Mouse (Mus musculus): ENCODE data around the gene Paqr8. TPM values are rescaled to one million over a fixed set of nuclear protein-coding genes. Genes with fewer than 3 reads are reported as not detected.

The Paqr8 gene
- polyA plus RNA-seq, 1 experiment from 2014 or later = 23.8 TPM

DNA sequence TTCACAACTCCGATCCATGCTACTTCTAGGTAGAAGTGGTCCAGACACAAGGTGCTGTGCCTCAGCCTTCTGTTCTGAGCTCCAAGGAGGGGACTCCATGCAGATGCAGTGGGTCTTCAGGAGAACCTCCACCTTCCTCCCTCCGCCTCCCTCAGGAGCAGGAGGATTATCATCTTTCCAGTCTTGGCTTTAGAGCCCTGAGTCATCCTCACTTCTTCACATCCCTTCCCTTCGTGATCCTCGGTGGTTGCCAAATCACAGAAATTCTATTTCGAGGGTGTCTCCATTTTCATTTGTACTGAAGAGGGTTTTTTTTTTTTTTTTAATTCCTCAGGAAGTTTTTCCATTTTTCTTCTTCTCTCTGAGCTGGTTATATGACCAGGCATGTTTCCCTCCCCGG lies 16.3 kb upstream of the Paqr8 start:
- 93% methylated on average over 6 of the region's 6 CpGs for WGBS
- ATAC-seq = no peak
- H3K9ac ChIP-seq (replicated peaks; ENCODE audit: low read depth, low read length) = no peak overlapping the region
- H3K4me1 ChIP-seq (replicated peaks; ENCODE audit: control insufficient read depth, insufficient read depth, low read length) = no peaks in the 10 kb centered on the region
- H3K27ac ChIP-seq (ENCODE audit: low read length) = no peak overlapping the region
- no peak overlapping the region for H3K4me2 ChIP-seq (ENCODE audit: low read length)
- no peak overlapping the region for H3K4me3 ChIP-seq (replicated peaks; ENCODE audit: low read length)
- H3K9me3 ChIP-seq (ENCODE audit: control insufficient read depth, low read length) = no peaks in the 10 kb centered on the region
- H3K27me3 ChIP-seq (replicated peaks; ENCODE audit: control insufficient read depth, insufficient read depth, low read length) = no peaks in the 10 kb centered on the region
- no peaks in the 10 kb centered on the region for H3K36me3 ChIP-seq (ENCODE audit: control insufficient read depth, insufficient read depth)

- Histone ChIP-seq H3K4me2 (ENCODE audit: low read length) (no peak overlapping the region), H3K27me3 (replicated peaks; ENCODE audit: control insufficient read depth, insufficient read depth, low read length) (no peaks in the 10 kb centered on the region), H3K36me3 (ENCODE audit: control insufficient read depth, insufficient read depth) (no peaks in the 10 kb centered on the region), H3K4me1 (replicated peaks; ENCODE audit: control insufficient read depth, insufficient read depth, low read length) (no peaks in the 10 kb centered on the region), H3K9ac (replicated peaks; ENCODE audit: low read depth, low read length) (no peak overlapping the region), H3K27ac (ENCODE audit: low read length) (no peak overlapping the region), H3K9me3 (ENCODE audit: control insufficient read depth, low read length) (no peaks in the 10 kb centered on the region), H3K4me3 (replicated peaks; ENCODE audit: low read length) (no peak overlapping the region)
- ATAC-seq = 0 out of 2 replicates have a peak, but pooled peaks have one; percentile 28
These were observed 13.1 kb upstream of the Paqr8 start for GRCm38 (mm10) chr1:20877355-20877754.

GRCm38 (mm10) chr1:20879361-20879760 lies 11.0 kb upstream of the Paqr8 start:
- WGBS = 93% methylated on average over 4 of the region's 4 CpGs
- no peaks in the 10 kb centered on the region for H3K9me3 ChIP-seq (ENCODE audit: control insufficient read depth, low read length)
- no peak overlapping the region for H3K9ac ChIP-seq (replicated peaks; ENCODE audit: low read depth, low read length)
- ATAC-seq = no peak
- H3K27me3 ChIP-seq (replicated peaks; ENCODE audit: control insufficient read depth, insufficient read depth, low read length) = no peaks in the 10 kb centered on the region
- no peak overlapping the region for H3K4me3 ChIP-seq (replicated peaks; ENCODE audit: low read length)
- H3K36me3 ChIP-seq (ENCODE audit: control insufficient read depth, insufficient read depth) = no peaks in the 10 kb centered on the region
- no peaks in the 10 kb centered on the region for H3K4me1 ChIP-seq (replicated peaks; ENCODE audit: control insufficient read depth, insufficient read depth, low read length)
- H3K27ac ChIP-seq (ENCODE audit: low read length) = no peak overlapping the region
- H3K4me2 ChIP-seq (ENCODE audit: low read length) = no peak overlapping the region

GRCm38 (mm10) chr1:20883079-20883478 lies 7.3 kb upstream of the Paqr8 start:
- no peaks in the 10 kb centered on the region for H3K9me3 ChIP-seq (ENCODE audit: control insufficient read depth, low read length)
- 93% methylated on average over 4 of the region's 4 CpGs for WGBS
- no peak overlapping the region for H3K4me2 ChIP-seq (ENCODE audit: low read length)
- H3K27me3 ChIP-seq (replicated peaks; ENCODE audit: control insufficient read depth, insufficient read depth, low read length) = no peaks in the 10 kb centered on the region
- H3K4me3 ChIP-seq (replicated peaks; ENCODE audit: low read length) = no peak overlapping the region
- H3K4me1 ChIP-seq (replicated peaks; ENCODE audit: control insufficient read depth, insufficient read depth, low read length) = no peaks in the 10 kb centered on the region
- no peak overlapping the region for H3K27ac ChIP-seq (ENCODE audit: low read length)
- no peaks in the 10 kb centered on the region for H3K36me3 ChIP-seq (ENCODE audit: control insufficient read depth, insufficient read depth)
- ATAC-seq = no peak
- no peak overlapping the region for H3K9ac ChIP-seq (replicated peaks; ENCODE audit: low read depth, low read length)

DNA sequence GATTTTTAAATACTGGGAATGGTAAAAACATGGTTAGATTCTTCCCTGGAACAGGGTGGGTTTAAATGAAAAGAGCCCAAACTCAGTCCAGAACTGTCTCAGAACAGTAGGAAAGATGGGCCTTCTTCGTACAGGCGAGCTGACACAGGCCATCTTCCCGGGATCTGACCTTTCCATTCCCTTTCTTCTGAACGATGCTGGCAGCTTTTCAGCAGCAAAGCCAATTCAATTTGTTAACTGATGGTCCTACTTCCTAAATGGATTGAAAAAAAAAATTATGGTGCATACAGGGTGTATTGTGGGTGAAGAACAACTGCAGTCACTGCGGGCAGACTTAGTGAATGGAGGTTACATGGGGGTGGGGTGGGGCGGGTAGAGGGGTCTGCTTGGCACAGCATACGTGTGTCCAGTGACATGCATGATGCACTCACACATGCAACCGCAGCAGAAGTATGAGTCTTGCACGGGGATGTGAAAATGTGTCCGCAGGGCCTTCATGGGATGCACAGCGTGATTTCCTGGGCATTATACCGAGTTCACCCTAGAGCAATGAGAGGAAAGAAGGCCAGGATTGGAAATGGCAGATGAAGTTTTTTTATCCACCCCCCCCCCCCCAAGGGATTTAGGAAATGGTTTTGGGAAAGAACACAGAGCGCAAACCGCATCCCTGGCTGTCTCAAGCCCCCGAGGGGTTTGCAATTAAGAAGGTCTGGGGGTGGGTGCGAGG lies 566 bp upstream of the Paqr8 start:
- Histone ChIP-seq H3K36me3 (ENCODE audit: control insufficient read depth, insufficient read depth) (no peaks in the 10 kb centered on the region), H3K4me1 (replicated peaks; ENCODE audit: control insufficient read depth, insufficient read depth, low read length) (peaks cover 23% of the 10 kb centered on the region), H3K4me3 (replicated peaks; ENCODE audit: low read length) (peak overlapping the region; percentile 87), H3K9ac (replicated peaks; ENCODE audit: low read depth, low read length) (peak overlapping the region; percentile 80), H3K9me3 (ENCODE audit: control insufficient read depth, low read length) (no peaks in the 10 kb centered on the region), H3K27me3 (replicated peaks; ENCODE audit: control insufficient read depth, insufficient read depth, low read length) (no peaks in the 10 kb centered on the region), H3K27ac (ENCODE audit: low read length) (peak overlapping the region; percentile 88), H3K4me2 (ENCODE audit: low read length) (peak overlapping the region; percentile 63)
- peak; percentile 8 for ATAC-seq
- 20% methylated on average over 15 of the region's 16 CpGs for WGBS

- H3K4me3 ChIP-seq (replicated peaks; ENCODE audit: low read length) = peak overlapping the region; percentile 87
- no peaks in the 10 kb centered on the region for H3K36me3 ChIP-seq (ENCODE audit: control insufficient read depth, insufficient read depth)
- H3K27me3 ChIP-seq (replicated peaks; ENCODE audit: control insufficient read depth, insufficient read depth, low read length) = no peaks in the 10 kb centered on the region
- no peaks in the 10 kb centered on the region for H3K9me3 ChIP-seq (ENCODE audit: control insufficient read depth, low read length)
- ATAC-seq = peak; percentile 85
- WGBS = under 1% methylated on average over 20 of the region's 20 CpGs
- peak overlapping the region; percentile 88 for H3K27ac ChIP-seq (ENCODE audit: low read length)
- H3K4me2 ChIP-seq (ENCODE audit: low read length) = peak overlapping the region; percentile 63
- peaks cover 23% of the 10 kb centered on the region for H3K4me1 ChIP-seq (replicated peaks; ENCODE audit: control insufficient read depth, insufficient read depth, low read length)
- peak overlapping the region; percentile 80 for H3K9ac ChIP-seq (replicated peaks; ENCODE audit: low read depth, low read length)
These were observed 564 bp downstream of the Paqr8 start for GRCm38 (mm10) chr1:20890941-20891399.

GRCm38 (mm10) chr1:20893059-20893458 lies 2.7 kb downstream of the Paqr8 start:
- no peaks in the 10 kb centered on the region for H3K36me3 ChIP-seq (ENCODE audit: control insufficient read depth, insufficient read depth)
- no peaks in the 10 kb centered on the region for H3K9me3 ChIP-seq (ENCODE audit: control insufficient read depth, low read length)
- H3K4me1 ChIP-seq (replicated peaks; ENCODE audit: control insufficient read depth, insufficient read depth, low read length) = peaks cover 23% of the 10 kb centered on the region
- peak overlapping the region; percentile 18 for H3K4me3 ChIP-seq (replicated peaks; ENCODE audit: low read length)
- 52% methylated on average over 5 of the region's 5 CpGs for WGBS
- H3K27me3 ChIP-seq (replicated peaks; ENCODE audit: control insufficient read depth, insufficient read depth, low read length) = no peaks in the 10 kb centered on the region
- H3K9ac ChIP-seq (replicated peaks; ENCODE audit: low read depth, low read length) = no peak overlapping the region
- H3K27ac ChIP-seq (ENCODE audit: low read length) = 0 out of 2 replicates have a peak overlapping the region, but pooled peaks have one; percentile 13
- H3K4me2 ChIP-seq (ENCODE audit: low read length) = peak overlapping the region; percentile 39
- no peak for ATAC-seq

GRCm38 (mm10) chr1:20898391-20898790 lies 8.0 kb downstream of the Paqr8 start:
- H3K36me3 ChIP-seq (ENCODE audit: control insufficient read depth, insufficient read depth) = no peaks in the 10 kb centered on the region
- ATAC-seq = no peak
- no peaks in the 10 kb centered on the region for H3K9me3 ChIP-seq (ENCODE audit: control insufficient read depth, low read length)
- no peak overlapping the region for H3K4me2 ChIP-seq (ENCODE audit: low read length)
- H3K27me3 ChIP-seq (replicated peaks; ENCODE audit: control insufficient read depth, insufficient read depth, low read length) = no peaks in the 10 kb centered on the region
- no peak overlapping the region for H3K4me3 ChIP-seq (replicated peaks; ENCODE audit: low read length)
- no peak overlapping the region for H3K9ac ChIP-seq (replicated peaks; ENCODE audit: low read depth, low read length)
- 72% methylated on average over 9 of the region's 9 CpGs for WGBS
- no peak overlapping the region for H3K27ac ChIP-seq (ENCODE audit: low read length)
- H3K4me1 ChIP-seq (replicated peaks; ENCODE audit: control insufficient read depth, insufficient read depth, low read length) = peaks cover 9% of the 10 kb centered on the region; the same call in 1 of the 2 replicates

GRCm38 (mm10) chr1:20900336-20900735 lies 9.9 kb downstream of the Paqr8 start:
- Histone ChIP-seq H3K4me1 (replicated peaks; ENCODE audit: control insufficient read depth, insufficient read depth, low read length) (peaks cover 5% of the 10 kb centered on the region; the same call in 1 of the 2 replicates), H3K4me2 (ENCODE audit: low read length) (no peak overlapping the region), H3K27ac (ENCODE audit: low read length) (no peak overlapping the region), H3K27me3 (replicated peaks; ENCODE audit: control insufficient read depth, insufficient read depth, low read length) (no peaks in the 10 kb centered on the region), H3K9ac (replicated peaks; ENCODE audit: low read depth, low read length) (no peak overlapping the region), H3K36me3 (ENCODE audit: control insufficient read depth, insufficient read depth) (no peaks in the 10 kb centered on the region), H3K9me3 (ENCODE audit: control insufficient read depth, low read length) (no peaks in the 10 kb centered on the region), H3K4me3 (replicated peaks; ENCODE audit: low read length) (no peak overlapping the region)
- ATAC-seq = no peak
- WGBS = 48% methylated on average over 4 of the region's 4 CpGs
